Comparison of ENCODE assay signal across 8 mouse cellular contexts in the genomic region with DNA sequence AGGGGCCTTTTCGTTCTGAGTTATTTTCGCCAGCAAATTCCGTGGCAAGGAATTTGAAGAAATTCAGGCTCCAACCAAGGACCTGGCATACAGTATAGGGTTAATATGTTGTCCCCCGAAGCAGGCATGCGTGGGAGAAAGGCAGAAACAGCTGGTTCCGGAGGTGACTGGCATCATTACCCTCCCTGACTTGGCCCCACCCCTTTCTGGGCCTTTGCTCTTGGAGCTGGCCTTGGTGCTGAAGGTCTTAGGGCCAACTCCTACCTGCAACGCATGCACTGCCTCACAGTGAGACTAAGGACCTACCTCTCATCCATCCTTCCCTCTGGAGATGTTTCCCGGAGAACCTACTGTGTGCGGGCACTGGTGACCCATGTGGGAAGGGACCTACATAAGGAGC. TPM values are rescaled to one million over a fixed set of nuclear protein-coding genes. Genes with fewer than 3 reads are reported as not detected.
DNase-seq lines count a peak whose midpoint lies in the region; ATAC-seq and TF ChIP-seq lines count a peak whose summit lies in the region.

No protein-coding gene starts in this region.

- H3K4me3 ChIP-seq in forebrain, embryonic 10.5 days: no peak overlapping the region
- no peak overlapping the region for H3K4me3 ChIP-seq in forebrain, embryonic 13.5 days
- H3K4me3 ChIP-seq in embryonic facial prominence, embryonic 11.5 days (ENCODE audit: low read depth, low read length): no peak overlapping the region
- no peak overlapping the region for H3K4me3 ChIP-seq in liver, adult 2 months (ENCODE audit: insufficient read depth, low read depth, low read length)

- intact Hi-C loops in left cerebral cortex, postnatal 10 days (cut with DNase I): no loop called here

- no peaks in the 10 kb centered on the region for H3K9me3 ChIP-seq in forebrain, embryonic 10.5 days
- no peaks in the 10 kb centered on the region for H3K9me3 ChIP-seq in forebrain, embryonic 13.5 days (replicated peaks)
- H3K9me3 ChIP-seq in embryonic facial prominence, embryonic 11.5 days (replicated peaks; ENCODE audit: control insufficient read depth, low read length): no peaks in the 10 kb centered on the region

- ATAC-seq in forebrain, embryonic 13.5 days: no peak
- no peak for ATAC-seq in embryonic facial prominence, embryonic 11.5 days (replicated peaks; ENCODE audit: insufficient number of reproducible peaks, low FRiP score, low TSS enrichment, low read depth)

- no peak overlapping the region for H3K4me2 ChIP-seq in forebrain, embryonic 13.5 days
- H3K4me2 ChIP-seq in embryonic facial prominence, embryonic 11.5 days (ENCODE audit: low read depth, low read length): no peak overlapping the region

- peak; percentile 62 for DNase-seq in forebrain, embryonic 10.5 days (ENCODE audit: extremely low spot score, low spot score)
- DNase-seq in B cell, adult 2 months: peak; percentile 91 to 92
- peak; percentile 92 for DNase-seq in embryonic facial prominence, embryonic 11.5 days (ENCODE audit: low spot score)
- DNase-seq in liver, adult 2 months (ENCODE audit: extremely low read depth, low read depth, low spot score): peak; percentile 42
- DNase-seq in spleen, adult 12 weeks (ENCODE audit: low spot score): peak; percentile 59
- no peak for DNase-seq in cerebellum, adult 18-20 months
- no peak for DNase-seq in left cerebral cortex, postnatal 10 days (ENCODE audit: extremely low spot score in 1 of 2, low spot score in 2 of 2)

- no peak for TF ChIP-seq CTCF in liver, adult 2 months (IDR thresholded peaks at IDR 0.05; ENCODE audit: low read depth, low read length)

- H3K27me3 ChIP-seq in forebrain, embryonic 10.5 days (ENCODE audit: poor library complexity, severe bottlenecking): peaks cover 25% of the 10 kb centered on the region
- H3K27me3 ChIP-seq in forebrain, embryonic 13.5 days: peaks cover 39% of the 10 kb centered on the region
- no peaks in the 10 kb centered on the region for H3K27me3 ChIP-seq in embryonic facial prominence, embryonic 11.5 days (ENCODE audit: control insufficient read depth, insufficient read depth, low read length)
- H3K27me3 ChIP-seq in liver, adult 2 months (ENCODE audit: control insufficient read depth, insufficient read depth, low read length): no peaks in the 10 kb centered on the region

- no peak overlapping the region for H3K9ac ChIP-seq in forebrain, embryonic 13.5 days
- H3K9ac ChIP-seq in embryonic facial prominence, embryonic 11.5 days (replicated peaks; ENCODE audit: low read length): no peak overlapping the region
- no peak overlapping the region for H3K9ac ChIP-seq in liver, adult 2 months (ENCODE audit: low read depth, low read length)

- no peak overlapping the region for H3K27ac ChIP-seq in forebrain, embryonic 10.5 days
- no peak overlapping the region for H3K27ac ChIP-seq in forebrain, embryonic 13.5 days
- no peak overlapping the region for H3K27ac ChIP-seq in embryonic facial prominence, embryonic 11.5 days (replicated peaks; ENCODE audit: low read depth, low read length)
- H3K27ac ChIP-seq in liver, adult 2 months (replicated peaks; ENCODE audit: insufficient read depth, low read depth, low read length): no peak overlapping the region

- no peak for TF ChIP-seq POLR2A in liver, adult 2 months (IDR thresholded peaks at IDR 0.05; ENCODE audit: extremely low read depth, insufficient read depth, low read length)

- peaks cover 26% of the 10 kb centered on the region; the same call in 1 of the 2 replicates for H3K79me2 ChIP-seq in liver, adult 2 months (ENCODE audit: control insufficient read depth, insufficient read depth, low read length)

- peaks cover 3% of the 10 kb centered on the region; the same call in 1 of the 2 replicates for H3K36me3 ChIP-seq in forebrain, embryonic 10.5 days (replicated peaks)
- H3K36me3 ChIP-seq in forebrain, embryonic 13.5 days (ENCODE audit: poor library complexity, severe bottlenecking): no peaks in the 10 kb centered on the region
- H3K36me3 ChIP-seq in embryonic facial prominence, embryonic 11.5 days (replicated peaks; ENCODE audit: control insufficient read depth, insufficient read depth, low read depth, low read length): no peaks in the 10 kb centered on the region
- no peaks in the 10 kb centered on the region for H3K36me3 ChIP-seq in liver, adult 2 months (ENCODE audit: control insufficient read depth, insufficient read depth, low read length)

- WGBS in forebrain, embryonic 10.5 days: 46% methylated on average over 9 of the region's 9 CpGs
- WGBS in forebrain, embryonic 13.5 days: 48% methylated on average over 9 of the region's 9 CpGs
- WGBS in embryonic facial prominence, embryonic 11.5 days: 33% methylated on average over 9 of the region's 9 CpGs
- 46% methylated on average over 9 of the region's 9 CpGs for WGBS in liver, adult 2 months

- peaks cover 97% of the 10 kb centered on the region for H3K4me1 ChIP-seq in forebrain, embryonic 10.5 days
- peaks cover 92% of the 10 kb centered on the region for H3K4me1 ChIP-seq in forebrain, embryonic 13.5 days
- H3K4me1 ChIP-seq in embryonic facial prominence, embryonic 11.5 days (ENCODE audit: control insufficient read depth, insufficient read depth, low read length): peaks cover 36% of the 10 kb centered on the region
- H3K4me1 ChIP-seq in liver, adult 2 months (ENCODE audit: control insufficient read depth, insufficient read depth, low read length): 0 out of 2 replicates have a peak, but pooled peaks cover 2% of the 10 kb centered on the region

RNA-seq across cellular contexts. Expression of gene Fam222a, which starts 20.1 kb away (rescaled TPM):
- 3.9 and 4.1 TPM in 2 replicates for polyA plus RNA-seq in forebrain, embryonic 10.5 days (2016; fragmentation: Nextera tagmentation; extraction: Ambion mirVana)
- polyA plus RNA-seq in forebrain, embryonic 13.5 days (2015; fragmentation: Nextera tagmentation; extraction: Ambion mirVana): 4.8 and 4.9 TPM in 2 replicates
- polyA plus RNA-seq in embryonic facial prominence, embryonic 11.5 days (2014; fragmentation: Nextera tagmentation; extraction: Ambion mirVana): 2.5 and 2.7 TPM in 2 replicates
- total RNA-seq in liver, adult 2 months (2014; rRNA removed): 0.09 and 0.60 TPM in 2 replicates
- 1.2 and 1.4 TPM in 2 replicates for polyA plus RNA-seq in liver, adult 2 months (2012; rRNA removed)
- total RNA-seq in left cerebral cortex, postnatal 10 days (2021): 1 to 10 TPM; 6.4 to 7.4 TPM

Comparison
In these comparisons a context has a peak if more than half of its experiments do, and no peak if none do; other contexts are left out.
1. DNase-seq: peak in forebrain, embryonic 10.5 days (single experiment), B cell, adult 2 months (2 of 2), embryonic facial prominence, embryonic 11.5 days (single experiment), liver, adult 2 months (single experiment) and spleen, adult 12 weeks (single experiment); none in cerebellum, adult 18-20 months (0 of 2) and left cerebral cortex, postnatal 10 days (0 of 2).